Mouse (Mus musculus): ENCODE data around the gene St6gal1.

DNA sequence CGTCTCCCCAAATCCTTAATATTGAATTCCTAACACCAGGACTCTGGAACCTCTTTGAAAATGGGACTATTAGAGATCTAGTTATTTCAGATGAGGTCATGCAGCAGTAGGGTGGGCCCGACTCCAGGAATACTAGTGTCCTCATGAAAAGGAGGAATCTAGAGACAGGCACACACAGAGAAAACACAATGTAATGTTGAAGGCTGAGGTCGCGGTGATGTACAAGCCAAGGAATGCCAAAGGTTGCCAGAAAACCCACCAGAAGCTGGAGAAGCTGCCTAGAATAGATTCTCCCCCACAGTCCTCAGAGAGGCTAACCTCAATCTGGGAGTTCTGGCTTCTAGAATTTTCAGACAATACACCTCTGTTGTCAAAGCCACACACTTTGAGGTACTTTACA, 136.5 kb downstream of the St6gal1 start:
- TF ChIP-seq CTCF (IDR thresholded peaks at IDR 0.05; ENCODE audit: extremely low read depth, insufficient read depth, low read length): no peak
- TF ChIP-seq POLR2A (IDR thresholded peaks at IDR 0.05; ENCODE audit: extremely low read depth, insufficient read depth, low read length): no peak
